Mouse (Mus musculus): ENCODE measurements around the gene Clpb.

Clpb gene

GRCm38 (mm10) chr7:101732096-101732495 is 68.7 kb downstream of the Clpb start:
- no peak for DNase-seq

- no peak for DNase-seq
Measured at GRCm38 (mm10) chr7:101733042-101733441, 69.6 kb downstream of the Clpb start.

- no peak for DNase-seq
Measured at GRCm38 (mm10) chr7:101735297-101735696, 71.9 kb downstream of the Clpb start.

GRCm38 (mm10) chr7:101737735-101738134 is 74.3 kb downstream of the Clpb start:
- no peak for DNase-seq

GRCm38 (mm10) chr7:101739602-101740001 is 76.2 kb downstream of the Clpb start:
- no peak for DNase-seq

- no peak for DNase-seq
Measured at GRCm38 (mm10) chr7:101743487-101743886, 80.1 kb downstream of the Clpb start.

- DNase-seq = no peak
Measured at GRCm38 (mm10) chr7:101746559-101747334, 83.3 kb downstream of the Clpb start.

GRCm38 (mm10) chr7:101750268-101750667 is 86.8 kb downstream of the Clpb start:
- no peak for DNase-seq

- DNase-seq = no peak
Measured at GRCm38 (mm10) chr7:101752346-101752745, 88.9 kb downstream of the Clpb start.

GRCm38 (mm10) chr7:101753492-101753891 is 90.1 kb downstream of the Clpb start:
- DNase-seq = no peak

GRCm38 (mm10) chr7:101754416-101754815 is 91.0 kb downstream of the Clpb start:
- DNase-seq = no peak

GRCm38 (mm10) chr7:101755301-101755700 is 91.9 kb downstream of the Clpb start:
- no peak for DNase-seq

GRCm38 (mm10) chr7:101761899-101762780 is 98.7 kb downstream of the Clpb start:
- DNase-seq = no peak

GRCm38 (mm10) chr7:101767335-101767907 is 104.0 kb downstream of the Clpb start:
- no peak for DNase-seq

GRCm38 (mm10) chr7:101770051-101770450 is 106.6 kb downstream of the Clpb start:
- no peak for DNase-seq

GRCm38 (mm10) chr7:101771604-101772003 is 108.2 kb downstream of the Clpb start:
- DNase-seq = no peak

- DNase-seq = no peak
Measured at GRCm38 (mm10) chr7:101772687-101773086, 109.3 kb downstream of the Clpb start.

GRCm38 (mm10) chr7:101777053-101777452 is 113.6 kb downstream of the Clpb start:
- DNase-seq = no peak

GRCm38 (mm10) chr7:101817861-101818401 is 154.5 kb downstream of the Clpb start, which contains the start of gene Phox2a:
Gene Phox2a, plus strand, starts transcription at chr7:101818313.
- DNase-seq = no peak

GRCm38 (mm10) chr7:101820295-101821030 is 157.0 kb downstream of the Clpb start:
- no peak for DNase-seq

GRCm38 (mm10) chr7:101821571-101822501 is 158.4 kb downstream of the Clpb start:
- peak; percentile 49 for DNase-seq
